Mouse (Mus musculus): ENCODE data around the gene Irx5.

GRCm38 (mm10) chr8:92380571-92380970 is 23.1 kb downstream of the Irx5 start:
- TF ChIP-seq POLR2A (IDR thresholded peaks at IDR 0.05; ENCODE audit: low read depth, low read length) (no peak), CTCF (IDR thresholded peaks at IDR 0.05; ENCODE audit: extremely low read depth, insufficient read length, insufficient replicate concordance, low read depth, low read length) (peak; percentile 30; the same call in 1 of the 2 replicates)
